Mouse (Mus musculus): ENCODE measurements around the gene Acsf3.

DNA sequence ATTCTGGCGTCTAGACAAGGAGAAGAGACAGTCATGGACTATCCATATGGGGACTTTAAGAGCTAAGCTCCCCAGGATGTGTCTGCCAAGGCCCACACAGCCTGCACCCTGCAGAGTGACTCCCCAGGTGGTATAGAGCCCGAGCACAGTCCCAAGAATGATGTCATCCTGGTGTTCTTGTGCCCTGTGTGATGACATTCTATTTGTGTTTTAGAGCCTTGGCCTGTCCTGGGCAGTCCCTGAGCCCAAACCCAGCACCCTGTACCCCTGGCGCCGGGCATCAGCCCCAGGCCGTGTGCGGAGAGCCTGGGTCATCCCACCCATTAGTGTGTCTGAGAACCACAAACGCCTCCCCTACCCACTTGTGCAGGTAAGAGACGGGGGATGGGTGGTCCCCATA lies 81.0 kb downstream of the Acsf3 start:
- TF ChIP-seq CTCF (IDR thresholded peaks at IDR 0.05; ENCODE audit: control insufficient read depth, insufficient read depth, low read length): no peak
- TF ChIP-seq POLR2A (IDR thresholded peaks at IDR 0.05; ENCODE audit: borderline replicate concordance, control insufficient read depth, low read depth, low read length): no peak

Data from bone marrow, adult 2 months (tissue).